Mouse (Mus musculus): Measurements from ENCODE around the gene Nckap1.

- TF ChIP-seq CTCF (IDR thresholded peaks at IDR 0.05; ENCODE audit: control insufficient read depth, insufficient read depth, insufficient read length) (no peak), MYOG (IDR thresholded peaks at IDR 0.05; ENCODE audit: control insufficient read depth, extremely low read depth, insufficient read length) (no peak), MYOD1 (IDR thresholded peaks at IDR 0.05; ENCODE audit: control insufficient read depth, insufficient read length, low read depth) (no peak), MAX (IDR thresholded peaks at IDR 0.05) (no peak), USF1 (IDR thresholded peaks at IDR 0.05; ENCODE audit: low read depth) (no peak), CEBPB (IDR thresholded peaks at IDR 0.05; ENCODE audit: low read depth) (no peak)
Observed at GRCm38 (mm10) chr2:80554442-80554841, 26.7 kb downstream of the Nckap1 start.

All from C2C12 (cell line).